Mouse (Mus musculus): Measurements from ENCODE around the gene 1700123O20Rik.

The 1700123O20Rik gene

DNA sequence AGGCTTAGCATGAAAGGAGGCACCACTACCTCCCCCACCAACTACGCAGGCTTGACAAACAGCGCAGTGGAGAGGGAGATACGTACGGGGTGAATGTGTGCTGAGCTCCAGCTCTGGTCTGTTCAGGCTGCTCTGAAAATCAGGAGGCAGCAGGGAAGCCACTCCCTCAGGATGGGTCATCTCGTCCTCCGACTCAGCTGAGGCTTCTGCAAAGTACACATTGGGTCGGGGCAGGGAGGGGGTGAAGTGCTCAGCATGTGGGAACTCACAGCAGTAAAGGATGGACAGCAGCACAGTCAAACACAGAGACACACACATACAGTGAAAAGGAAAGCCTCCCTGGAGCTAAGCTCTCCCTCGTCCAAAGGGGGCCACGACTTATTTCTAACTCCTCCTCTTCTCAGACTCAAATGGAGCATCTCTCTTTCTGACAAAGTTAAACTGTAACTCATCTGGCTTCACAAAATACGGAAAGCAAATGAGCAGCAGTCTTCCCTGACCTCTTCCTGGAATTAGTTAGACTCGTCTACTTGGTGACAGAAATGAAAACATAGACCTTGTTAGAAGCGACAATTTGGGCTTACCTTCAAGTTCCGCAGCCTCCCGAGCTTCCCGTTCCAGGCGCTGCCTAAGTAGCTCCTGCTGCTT is 7.2 kb upstream of the 1700123O20Rik start:
- no peak for DNase-seq

DNA sequence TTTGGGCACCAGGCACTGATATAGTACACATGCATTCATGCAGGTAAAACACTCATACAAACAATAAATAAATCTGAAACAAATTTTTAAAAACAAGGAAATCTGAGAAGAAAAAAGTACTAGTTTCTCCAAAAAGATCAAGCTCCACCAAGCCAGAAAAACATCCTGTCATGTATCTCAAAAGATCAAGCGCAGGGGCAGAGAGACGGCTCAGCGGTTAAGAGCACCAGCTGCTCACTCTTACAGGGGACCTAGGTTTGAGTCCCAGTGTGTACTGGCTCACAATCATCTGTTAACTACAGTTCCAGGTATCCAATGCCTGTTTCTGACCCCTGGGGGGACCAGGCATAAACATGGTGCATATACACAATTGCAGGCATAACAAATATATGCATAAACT is 3.6 kb upstream of the 1700123O20Rik start:
- no peak for DNase-seq

DNA sequence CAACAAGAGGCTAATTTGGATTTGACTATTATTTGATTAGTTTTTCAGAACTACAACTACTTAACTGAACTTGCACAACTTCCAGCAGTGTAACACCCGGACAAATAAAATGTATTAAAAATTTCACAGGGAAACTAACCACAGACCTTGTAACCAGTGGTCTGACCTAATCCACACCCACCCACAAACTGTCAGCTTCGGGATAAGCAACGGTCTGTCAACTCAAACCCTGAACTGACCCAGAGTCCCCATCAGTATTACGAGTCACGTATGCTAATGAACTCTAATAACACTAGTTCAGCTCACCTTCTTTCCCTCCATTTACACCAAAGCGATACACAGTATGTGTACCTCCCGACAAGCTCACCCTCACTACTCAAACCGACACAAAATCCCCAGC is 545 bp upstream of the 1700123O20Rik start:
- DNase-seq = no peak

DNA sequence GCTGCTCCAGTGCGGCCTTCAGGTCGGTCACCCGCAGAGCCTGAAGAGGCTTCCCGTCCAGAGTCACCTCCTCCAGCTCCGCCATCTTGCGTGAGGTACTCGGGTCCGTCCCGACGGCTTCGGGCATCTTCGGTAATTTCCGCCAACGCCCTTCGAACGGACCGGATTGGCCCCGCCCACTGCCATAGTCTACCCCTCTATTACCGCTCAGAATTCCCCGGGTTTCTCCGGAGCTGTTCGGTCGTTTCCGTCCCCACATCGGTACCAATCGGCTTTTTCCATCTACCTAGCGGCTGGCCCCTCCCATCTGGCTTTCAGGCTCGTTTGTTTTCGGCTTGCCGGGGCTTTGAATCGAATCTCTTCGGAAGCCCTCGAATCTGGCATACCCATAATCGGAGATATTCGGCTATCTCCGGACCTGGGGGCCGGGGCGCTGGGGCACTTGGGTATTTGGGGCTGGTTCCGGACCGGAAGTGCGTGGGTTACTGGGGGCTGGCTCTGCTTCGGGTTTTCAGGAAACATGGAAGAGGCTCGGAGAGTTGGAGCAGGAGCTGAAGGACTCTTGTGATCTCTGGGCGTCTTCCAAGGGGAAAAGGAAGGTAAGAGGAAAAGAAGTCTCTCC is 617 bp downstream of the 1700123O20Rik start, which contains the start of gene Acin1:
Acin1 (minus strand) TSS at position 410 of the 622 bp plus-strand sequence.
- DNase-seq = peak; percentile 100

DNA sequence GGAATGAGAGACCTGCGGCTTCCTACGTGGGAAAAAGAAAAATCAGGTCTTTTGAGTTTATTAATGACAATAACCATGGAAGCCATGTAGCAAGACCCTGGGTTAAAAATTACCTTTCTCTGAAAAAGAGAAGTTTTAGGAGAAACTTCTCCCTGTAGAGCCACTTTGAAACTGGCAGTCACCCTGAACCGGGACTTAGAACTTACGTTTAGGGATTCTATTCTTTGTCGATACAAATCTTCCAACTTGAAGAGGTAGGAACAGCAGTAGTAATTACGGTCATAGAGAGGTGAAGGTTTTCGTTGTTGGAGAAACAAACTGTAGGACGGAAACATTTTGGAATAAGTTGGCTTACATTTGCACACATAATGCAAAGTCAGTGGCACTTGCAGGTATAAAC is 1.2 kb downstream of the 1700123O20Rik start:
- DNase-seq = no peak

GRCm38 (mm10) chr14:54695042-54695441 is 9.0 kb downstream of the 1700123O20Rik start:
- DNase-seq = no peak

DNA sequence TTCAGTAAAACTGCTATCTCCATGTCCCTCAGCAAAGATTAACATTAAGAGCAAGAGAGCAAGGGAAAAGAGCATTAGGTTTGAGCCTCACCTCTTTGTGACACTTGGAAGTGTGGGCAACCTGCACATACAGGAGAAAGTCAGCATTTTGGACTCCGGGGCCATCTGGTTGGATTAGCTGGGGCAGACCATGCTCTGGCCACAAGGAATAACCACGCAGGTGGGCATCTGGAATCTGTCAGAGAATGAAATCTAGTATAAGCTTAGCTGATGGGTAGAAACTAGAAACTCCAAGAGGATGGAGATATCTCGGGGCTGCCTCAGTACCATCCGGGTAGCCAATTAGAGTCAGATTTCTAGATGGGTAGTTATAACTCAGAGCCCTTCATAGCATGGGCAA is 10.7 kb downstream of the 1700123O20Rik start:
- no peak for DNase-seq

DNA sequence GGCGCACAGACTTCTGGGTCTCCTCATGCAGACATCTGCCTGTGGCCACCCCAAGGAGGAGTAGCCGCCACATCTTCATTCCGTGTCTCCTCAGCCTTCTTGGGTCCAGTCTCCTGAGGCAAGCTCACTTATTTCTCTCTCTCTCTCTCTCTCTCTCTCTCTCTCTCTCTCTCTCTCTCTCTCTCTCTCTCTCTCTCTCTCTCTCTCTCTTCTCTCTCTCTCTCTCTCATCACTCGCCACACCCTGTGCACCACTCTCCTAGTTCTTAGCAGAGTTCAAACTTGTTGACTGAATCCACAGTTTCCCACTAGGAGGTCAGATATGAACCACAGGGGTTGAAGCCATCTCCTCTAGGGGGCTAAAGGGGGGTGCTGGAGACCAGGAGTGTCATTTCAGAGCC is 12.7 kb downstream of the 1700123O20Rik start, which contains the start of gene Gm29776:
Gm29776 (minus strand) TSS at position 101 of the 400 bp plus-strand sequence.
- no peak for DNase-seq

DNA sequence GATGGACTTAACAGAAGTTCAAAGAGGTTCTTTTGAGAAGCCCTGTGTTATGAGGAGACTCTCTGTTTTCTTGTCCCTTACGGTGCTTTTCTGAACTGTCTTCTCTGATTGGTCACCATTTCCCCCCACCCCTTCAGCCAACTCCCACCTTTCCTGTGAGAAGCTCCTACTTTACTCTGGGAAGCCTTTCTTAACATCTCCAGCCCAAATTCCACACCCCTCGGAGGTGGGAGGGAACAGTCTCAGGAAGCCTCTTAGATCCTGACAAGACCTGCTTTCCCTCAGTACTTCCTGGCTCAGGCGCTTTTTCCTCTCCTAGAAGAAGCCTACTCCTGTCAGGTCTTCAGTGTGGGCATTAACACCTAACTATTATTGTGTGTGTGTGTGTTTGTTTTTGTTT is 13.6 kb downstream of the 1700123O20Rik start:
- DNase-seq = no peak

GRCm38 (mm10) chr14:54701298-54701697 is 15.3 kb downstream of the 1700123O20Rik start:
- DNase-seq = peak; percentile 85

- no peak for DNase-seq
Observed at GRCm38 (mm10) chr14:54703207-54703606, 17.2 kb downstream of the 1700123O20Rik start.

GRCm38 (mm10) chr14:54705844-54706243 is 19.8 kb downstream of the 1700123O20Rik start:
- no peak for DNase-seq

DNA sequence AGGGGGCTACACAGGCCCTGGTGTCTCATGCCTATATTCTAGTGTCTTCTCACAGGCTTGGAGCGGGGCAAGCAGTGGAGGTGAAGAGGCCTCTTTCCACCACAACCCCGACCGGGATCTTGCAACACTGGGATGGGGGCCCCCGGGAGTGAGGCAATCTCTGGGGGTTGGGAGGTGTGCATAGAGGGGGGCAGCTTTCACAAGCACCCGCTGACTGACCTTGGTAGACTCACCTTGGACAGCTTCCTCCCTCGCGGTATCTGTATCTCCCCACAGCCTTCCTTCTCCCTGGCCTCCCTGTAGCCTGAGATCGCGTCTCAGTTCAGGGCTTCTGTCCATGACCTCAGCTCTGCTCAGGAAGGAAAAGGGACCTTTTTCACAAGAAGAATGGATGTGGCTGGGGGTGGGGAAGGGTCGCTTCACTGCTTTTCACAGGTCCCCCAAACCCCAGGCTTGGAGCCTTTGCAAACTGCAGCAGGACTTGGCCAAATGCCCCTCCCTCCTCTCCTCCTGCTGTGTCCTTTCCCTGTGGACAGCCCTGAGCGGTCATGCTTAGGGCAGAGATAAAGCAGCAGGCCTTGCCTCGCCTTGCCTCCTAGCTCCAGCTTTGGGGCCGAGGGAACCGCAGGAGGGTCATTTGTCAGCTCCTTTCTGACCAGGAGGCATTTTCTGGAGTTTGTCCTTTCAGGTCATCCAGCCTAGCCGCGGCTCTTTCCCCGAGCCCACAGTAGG is 20.7 kb downstream of the 1700123O20Rik start:
- no peak for DNase-seq

DNA sequence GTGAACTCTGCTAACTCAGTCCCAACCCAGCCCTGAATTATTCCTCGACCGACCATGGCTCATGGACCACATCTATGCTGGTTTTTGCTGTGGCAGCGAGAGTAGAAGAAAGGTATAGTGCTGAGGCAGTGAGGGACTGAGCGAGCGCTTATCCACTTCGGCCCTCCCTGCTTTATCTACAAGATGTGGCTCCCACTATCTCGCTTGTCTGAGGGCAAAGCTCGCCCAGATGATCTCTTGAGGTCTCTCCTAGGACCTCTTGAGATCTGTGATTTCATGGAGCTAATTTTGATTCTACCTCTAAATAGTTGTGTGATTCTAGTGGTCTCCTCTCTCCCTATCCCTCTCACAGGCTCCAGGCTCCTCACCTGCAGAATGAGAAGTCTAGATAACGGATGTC is 23.0 kb downstream of the 1700123O20Rik start:
- no peak for DNase-seq

GRCm38 (mm10) chr14:54712074-54712473 is 26.1 kb downstream of the 1700123O20Rik start, which contains the start of gene Cebpe:
Gene Cebpe, minus strand, starts transcription at chr14:54712174.
- no peak for DNase-seq

DNA sequence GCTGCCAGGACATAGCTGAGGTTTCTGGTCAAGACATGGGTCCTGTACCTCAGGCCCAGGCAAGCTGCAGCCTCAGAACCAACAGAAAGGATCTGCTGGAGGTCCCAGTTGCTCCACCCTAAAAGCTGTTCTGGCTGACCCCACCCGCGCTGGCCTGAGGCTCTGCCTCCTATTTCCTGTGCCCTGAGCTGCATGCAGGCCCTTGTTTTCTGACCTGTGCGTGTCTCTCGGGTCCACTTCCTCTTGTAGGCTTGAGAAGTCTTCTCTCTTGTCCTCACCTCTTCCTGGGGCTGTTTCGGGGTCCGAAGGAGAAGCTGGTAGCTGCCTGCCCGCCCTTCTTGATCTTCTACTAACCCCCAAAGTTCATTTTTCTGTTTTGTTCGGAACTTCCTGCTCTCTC is 26.8 kb downstream of the 1700123O20Rik start:
- no peak for DNase-seq

DNA sequence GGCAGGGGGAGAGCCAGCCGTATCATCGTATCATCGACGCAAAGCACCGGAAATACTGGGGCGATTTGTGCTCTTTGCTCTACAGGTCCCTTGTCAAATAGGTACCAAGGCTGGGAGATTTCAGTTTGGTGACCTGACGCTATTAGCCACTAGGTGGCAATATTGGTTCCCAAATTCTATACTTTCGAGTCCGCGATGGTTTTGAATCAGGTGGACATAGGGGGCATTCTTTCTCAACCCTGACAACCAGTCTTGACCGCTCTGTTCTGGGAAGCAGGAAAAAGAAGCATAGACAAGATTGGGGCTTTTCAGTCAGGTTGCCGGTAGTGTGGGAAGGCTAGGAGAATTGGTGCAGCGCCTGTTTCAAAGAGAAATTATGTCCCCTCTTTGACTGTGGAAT is 28.1 kb downstream of the 1700123O20Rik start:
- DNase-seq = peak; percentile 89

GRCm38 (mm10) chr14:54714617-54715081 is 28.6 kb downstream of the 1700123O20Rik start:
- peak; percentile 55 for DNase-seq

DNA sequence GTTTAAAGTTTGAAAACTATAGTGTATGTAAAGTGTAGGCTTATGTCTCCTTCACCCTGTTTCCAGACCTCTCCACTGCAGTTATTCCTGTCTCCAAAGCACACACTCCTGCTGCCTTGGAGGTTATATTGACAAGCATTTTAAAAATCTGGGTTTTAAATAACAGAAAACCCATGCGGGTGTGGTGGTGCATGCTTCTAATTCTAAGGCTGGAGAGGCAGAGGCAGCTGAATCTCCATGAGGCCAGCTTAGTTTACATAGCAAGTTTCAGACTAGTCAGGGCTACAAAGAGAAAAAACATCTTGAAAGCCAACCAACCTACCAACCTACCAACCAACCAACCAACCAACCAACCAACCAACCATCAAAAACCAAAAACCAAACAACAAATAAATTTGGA is 29.4 kb downstream of the 1700123O20Rik start:
- DNase-seq = no peak

DNA sequence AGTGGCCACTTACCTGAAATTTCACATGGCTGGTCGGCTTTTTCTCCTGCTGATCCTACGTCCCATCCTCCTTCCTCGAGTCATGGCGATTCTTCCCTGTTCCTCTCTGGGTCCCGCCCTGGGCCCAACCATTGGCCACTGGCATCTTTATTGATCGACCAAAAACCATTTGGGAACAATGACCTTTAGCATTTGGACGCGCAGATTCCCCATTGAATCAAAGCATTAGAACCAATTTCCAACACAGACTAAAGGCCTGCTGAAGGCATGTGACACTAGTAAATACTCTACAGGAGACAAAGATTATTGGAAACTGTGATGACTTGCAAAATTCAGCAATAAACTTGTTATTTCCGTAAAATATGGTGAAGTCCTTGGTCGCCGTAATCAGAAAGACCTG is 34.0 kb downstream of the 1700123O20Rik start:
- DNase-seq = no peak

DNA sequence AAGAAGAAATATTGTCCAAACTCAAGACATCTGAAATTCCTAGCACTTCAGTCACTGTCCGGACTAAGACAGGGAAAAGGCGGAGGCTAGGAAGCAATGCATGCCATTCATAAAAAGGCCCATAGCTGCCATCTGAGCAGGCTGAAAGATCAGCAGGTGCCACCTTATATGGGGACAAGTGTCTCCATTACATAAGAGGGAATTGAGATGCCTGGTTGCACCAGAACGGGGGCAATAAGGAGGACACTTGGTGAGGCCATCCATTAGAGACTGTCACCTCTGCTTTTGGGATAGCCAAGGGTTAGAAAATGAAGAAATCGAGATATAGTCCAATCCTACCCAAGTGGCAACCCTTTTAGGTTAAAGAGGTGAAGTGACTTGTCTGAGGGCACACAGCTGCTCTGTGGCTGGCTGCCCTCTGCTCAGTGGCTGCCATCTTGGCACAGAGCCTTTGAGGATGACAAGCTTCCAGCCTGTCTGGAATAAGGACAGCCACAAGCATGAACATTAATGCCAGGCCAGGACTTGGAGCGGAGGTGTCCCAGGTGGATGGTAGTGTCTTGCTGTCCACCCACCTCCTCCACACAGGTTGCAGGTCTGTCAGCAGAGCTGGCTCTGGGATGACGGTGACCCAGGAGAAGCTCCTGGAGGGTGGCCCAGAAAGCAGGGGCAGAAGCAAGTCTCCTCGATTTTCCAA is 34.8 kb downstream of the 1700123O20Rik start:
- no peak for DNase-seq

GRCm38 (mm10) chr14:54721711-54722110 is 35.7 kb downstream of the 1700123O20Rik start:
- no peak for DNase-seq

DNA sequence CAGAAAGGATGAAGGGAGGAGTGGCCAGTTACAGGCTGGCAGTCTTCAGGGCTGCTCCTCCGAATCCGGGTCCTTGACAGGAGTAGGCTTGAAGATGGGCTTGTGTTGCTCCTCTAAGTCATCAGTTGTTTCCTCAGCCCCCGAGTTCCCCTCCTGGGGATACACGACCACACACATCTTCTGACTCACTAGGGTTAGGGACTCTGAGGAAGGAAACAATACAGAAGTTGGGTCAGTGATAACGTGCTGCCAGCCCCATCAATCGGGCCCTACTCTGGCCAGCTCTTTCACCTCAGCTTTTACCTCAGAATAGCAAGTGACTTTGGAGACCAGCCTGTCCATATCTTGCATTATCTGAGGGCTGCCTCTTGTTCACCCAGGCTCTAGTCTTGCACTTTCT is 38.0 kb downstream of the 1700123O20Rik start:
- no peak for DNase-seq

Data from retina, postnatal 1 day (tissue).